Mouse (Mus musculus): Measurements from ENCODE around the gene Cadm3. TPM values are rescaled to one million over a fixed set of nuclear protein-coding genes. Genes with fewer than 3 reads are reported as not detected.
A peak's percentile ranks its signal among the peaks of the same experiment; 100 is the strongest.

Gene Cadm3
- total RNA-seq (2022) = 1 to 10 TPM; 4.2 to 6.8 (median 6.2) TPM

GRCm38 (mm10) chr1:173367356-173368046 is at the start of gene Cadm3:
Gene Cadm3 (minus strand): TSS chr1:173367695.
- DNase-seq (ENCODE audit: low spot score in 2 of 2) = peak; percentile 10 to 41

- no peak for DNase-seq (ENCODE audit: low spot score in 2 of 2)
Measured at GRCm38 (mm10) chr1:173414631-173415030, 47.1 kb upstream of the Cadm3 start.

GRCm38 (mm10) chr1:173411863-173412262 is 44.4 kb upstream of the Cadm3 start:
- DNase-seq (ENCODE audit: low spot score in 2 of 2) = no peak

- no peak for DNase-seq (ENCODE audit: low spot score in 2 of 2)
Measured at GRCm38 (mm10) chr1:173409066-173409465, 41.6 kb upstream of the Cadm3 start.

GRCm38 (mm10) chr1:173404696-173405309 is 37.3 kb upstream of the Cadm3 start:
- no peak for DNase-seq (ENCODE audit: low spot score in 2 of 2)

- no peak for DNase-seq (ENCODE audit: low spot score in 2 of 2)
Measured at GRCm38 (mm10) chr1:173398323-173398970, 31.0 kb upstream of the Cadm3 start.

- DNase-seq (ENCODE audit: low spot score in 2 of 2) = no peak
Measured at GRCm38 (mm10) chr1:173391754-173392153, 24.3 kb upstream of the Cadm3 start.

GRCm38 (mm10) chr1:173389901-173390401 is 22.5 kb upstream of the Cadm3 start:
- no peak for DNase-seq (ENCODE audit: low spot score in 2 of 2)

- no peak for DNase-seq (ENCODE audit: low spot score in 2 of 2)
Measured at GRCm38 (mm10) chr1:173389431-173389830, 21.9 kb upstream of the Cadm3 start.

GRCm38 (mm10) chr1:173381436-173381835 is 13.9 kb upstream of the Cadm3 start:
- no peak for DNase-seq (ENCODE audit: low spot score in 2 of 2)

- no peak for DNase-seq (ENCODE audit: low spot score in 2 of 2)
Measured at GRCm38 (mm10) chr1:173377380-173378112, 10.1 kb upstream of the Cadm3 start.

- no peak for DNase-seq (ENCODE audit: low spot score in 2 of 2)
Measured at GRCm38 (mm10) chr1:173374020-173374419, 6.5 kb upstream of the Cadm3 start.

- no peak for DNase-seq (ENCODE audit: low spot score in 2 of 2)
Measured at GRCm38 (mm10) chr1:173371586-173371985, 4.1 kb upstream of the Cadm3 start.

GRCm38 (mm10) chr1:173370456-173370855 is 3.0 kb upstream of the Cadm3 start:
- no peak for DNase-seq (ENCODE audit: low spot score in 2 of 2)

GRCm38 (mm10) chr1:173369611-173370010 is 2.1 kb upstream of the Cadm3 start:
- DNase-seq (ENCODE audit: low spot score in 2 of 2) = no peak

GRCm38 (mm10) chr1:173366701-173367355 is 667 bp downstream of the Cadm3 start:
- DNase-seq (ENCODE audit: low spot score in 2 of 2) = no peak

- peak in 1 of 2 experiments; percentile 23 for DNase-seq (ENCODE audit: low spot score in 2 of 2)
Measured at GRCm38 (mm10) chr1:173365970-173366409, 1.5 kb downstream of the Cadm3 start.

- no peak for DNase-seq (ENCODE audit: low spot score in 2 of 2)
Measured at GRCm38 (mm10) chr1:173364125-173364800, 3.2 kb downstream of the Cadm3 start.

- no peak for DNase-seq (ENCODE audit: low spot score in 2 of 2)
Measured at GRCm38 (mm10) chr1:173363436-173363835, 4.1 kb downstream of the Cadm3 start.

- DNase-seq (ENCODE audit: low spot score in 2 of 2) = no peak
Measured at GRCm38 (mm10) chr1:173361651-173362050, 5.8 kb downstream of the Cadm3 start.
